Mouse (Mus musculus): Measurements from ENCODE around the gene Parn. TPM values are rescaled to one million over a fixed set of nuclear protein-coding genes. Genes with fewer than 3 reads are reported as not detected.

Parn gene
- total and polyA plus RNA-seq, 3 experiments, result 48.7 to 88.6 (median 62.6) TPM

GRCm38 (mm10) chr16:13535856-13536255 is 132.1 kb downstream of the Parn start:
- dilution Hi-C loops (cut with MboI; ENCODE audit: extremely low pct_ligation_motif_present, extremely low pct_unique_long_range_greater_than_20kb, low sequenced_read_pairs), result no loop called here
- H3K27ac ChIP-seq (ENCODE audit: insufficient read depth, low read depth), result no peak overlapping the region
- no peaks in the 10 kb centered on the region for H3K27me3 ChIP-seq (replicated peaks)
- peaks cover 16 to 48% of the 10 kb centered on the region in 2 experiments for H3K36me3 ChIP-seq (replicated peaks in 1 of 2; ENCODE audit: control insufficient read depth in 1 of 2, insufficient read depth in 1 of 2, low read length in 1 of 2)
- H3K79me2 ChIP-seq (replicated peaks; ENCODE audit: control insufficient read depth, extremely low read depth, insufficient read depth, poor library complexity, severe bottlenecking), result no peaks in the 10 kb centered on the region
- no peak for TF ChIP-seq GABPA (IDR thresholded peaks at IDR 0.05; ENCODE audit: insufficient replicate concordance, low read depth, low read length)
- no peak for TF ChIP-seq MEF2A (IDR thresholded peaks at IDR 0.05; ENCODE audit: borderline replicate concordance, low read depth, low read length)
- no peak for TF ChIP-seq HCFC1 (IDR thresholded peaks at IDR 0.05; ENCODE audit: low read depth, low read length)
- no peak for TF ChIP-seq CHD1 (IDR thresholded peaks at IDR 0.05; ENCODE audit: low read depth, low read length)
- no peak for TF ChIP-seq MYC (IDR thresholded peaks at IDR 0.05; ENCODE audit: low read depth, low read length)
- no peak for TF ChIP-seq SIN3A (IDR thresholded peaks at IDR 0.05; ENCODE audit: low read length)
- H3K4me3 ChIP-seq (replicated peaks in 1 of 3; ENCODE audit: low read depth in 2 of 3, low read length in 2 of 3, poor library complexity in 1 of 3), result no peak overlapping the region
- peaks cover 0 to 20% of the 10 kb centered on the region in 2 experiments; a peak in 2 of 4 replicates for H3K4me1 ChIP-seq (ENCODE audit: control insufficient read depth in 1 of 2, insufficient read depth in 2 of 2)
- in situ Hi-C loops (cut with MboI; ENCODE audit: low pct_ligation_motif_present, low pct_unique_long_range_greater_than_20kb, low sequenced_read_pairs), result loop anchor here (10.0 kb wide), 1 partner anchor 199 kb away; the partner anchor contains the start of gene Pla2g10
- H3K4me2 ChIP-seq (ENCODE audit: insufficient read depth, low read depth, poor library complexity, severe bottlenecking), result no peak overlapping the region
- no peak for DNase-seq (ENCODE audit: extremely low read depth)
- H3K9me3 ChIP-seq (replicated peaks; ENCODE audit: low read length), result no peaks in the 10 kb centered on the region
- no peak overlapping the region for H3K9ac ChIP-seq (ENCODE audit: insufficient read depth, low read depth)

GRCm38 (mm10) chr16:13532840-13533239 is 135.1 kb downstream of the Parn start:
- in situ Hi-C loops (cut with MboI; ENCODE audit: low pct_ligation_motif_present, low pct_unique_long_range_greater_than_20kb, low sequenced_read_pairs), result loop anchor here (10.0 kb wide), 1 partner anchor 202 kb away; the partner anchor contains the start of gene Pla2g10

GRCm38 (mm10) chr16:13531279-13531678 is 136.7 kb downstream of the Parn start:
- DNase-seq (ENCODE audit: extremely low read depth), result no peak
- Histone ChIP-seq H3K9me3 (replicated peaks; ENCODE audit: low read length) (no peaks in the 10 kb centered on the region), H3K79me2 (replicated peaks; ENCODE audit: control insufficient read depth, extremely low read depth, insufficient read depth, poor library complexity, severe bottlenecking) (no peaks in the 10 kb centered on the region), H3K4me1 (ENCODE audit: control insufficient read depth in 1 of 2, insufficient read depth in 2 of 2) (no peaks in the 10 kb centered on the region), H3K27ac (ENCODE audit: insufficient read depth, low read depth) (no peak overlapping the region), H3K36me3 (replicated peaks in 1 of 2; ENCODE audit: control insufficient read depth in 1 of 2, insufficient read depth in 1 of 2, low read length in 1 of 2) (peaks cover 0 to 7% of the 10 kb centered on the region in 2 experiments), H3K9ac (ENCODE audit: insufficient read depth, low read depth) (no peak overlapping the region), H3K27me3 (replicated peaks) (no peaks in the 10 kb centered on the region), H3K4me2 (ENCODE audit: insufficient read depth, low read depth, poor library complexity, severe bottlenecking) (no peak overlapping the region), H3K4me3 (replicated peaks in 1 of 3; ENCODE audit: low read depth in 2 of 3, low read length in 2 of 3, poor library complexity in 1 of 3) (no peak overlapping the region)
- TF ChIP-seq MYC (IDR thresholded peaks at IDR 0.05; ENCODE audit: low read depth, low read length) (no peak), SMC3 (IDR thresholded peaks at IDR 0.05; ENCODE audit: low read depth, low read length) (peak; percentile 54), PAX5 (IDR thresholded peaks at IDR 0.05; ENCODE audit: low read length) (no peak), ETS1 (conservative IDR thresholded peaks at IDR 0.05; ENCODE audit: low read depth, low read length) (no peak), NRF1 (IDR thresholded peaks at IDR 0.05; ENCODE audit: low read depth, low read length) (no peak), CTCF (conservative IDR thresholded peaks at IDR 0.05 in 1 of 2, IDR thresholded peaks at IDR 0.05 in 1 of 2; ENCODE audit: low read depth in 2 of 2, low read length in 2 of 2) (peak; percentile 51 to 69), MEF2A (IDR thresholded peaks at IDR 0.05; ENCODE audit: borderline replicate concordance, low read depth, low read length) (no peak), EP300 (IDR thresholded peaks at IDR 0.05; ENCODE audit: low read length) (no peak), MAX (IDR thresholded peaks at IDR 0.05; ENCODE audit: low read length) (peak; percentile 42; the same call in 1 of the 2 replicates), RAD21 (IDR thresholded peaks at IDR 0.05; ENCODE audit: low read depth, low read length) (peak; percentile 58), POLR2A (IDR thresholded peaks at IDR 0.05; ENCODE audit: low read depth, low read length) (no peak), POLR2AphosphoS2 (IDR thresholded peaks at IDR 0.05; ENCODE audit: low read depth, low read length) (no peak), KAT2A (IDR thresholded peaks at IDR 0.05; ENCODE audit: insufficient replicate concordance, low read length) (no peak), SIN3A (IDR thresholded peaks at IDR 0.05; ENCODE audit: low read length) (no peak), IRF4 (IDR thresholded peaks at IDR 0.05; ENCODE audit: low read depth, low read length) (peak; percentile 56; the same call in 1 of the 2 replicates), USF2 (conservative IDR thresholded peaks at IDR 0.05; ENCODE audit: low read depth, low read length) (no peak), JUND (conservative IDR thresholded peaks at IDR 0.05; ENCODE audit: low read depth, low read length) (no peak), GABPA (IDR thresholded peaks at IDR 0.05; ENCODE audit: insufficient replicate concordance, low read depth, low read length) (no peak), CHD2 (IDR thresholded peaks at IDR 0.05; ENCODE audit: low read length) (no peak)
- dilution Hi-C loops (cut with MboI; ENCODE audit: extremely low pct_ligation_motif_present, extremely low pct_unique_long_range_greater_than_20kb, low sequenced_read_pairs) (no loop called here), in situ Hi-C loops (cut with MboI; ENCODE audit: low pct_ligation_motif_present, low pct_unique_long_range_greater_than_20kb, low sequenced_read_pairs) (loop anchor here (10.0 kb wide), 1 partner anchor 204 kb away; the partner anchor contains the start of gene Pla2g10)

More at GRCm38 (mm10) chr16:13532840-13533239, 135.1 kb downstream of the Parn start:
- no peak overlapping the region for H3K4me2 ChIP-seq (ENCODE audit: insufficient read depth, low read depth, poor library complexity, severe bottlenecking)
- H3K36me3 ChIP-seq (replicated peaks in 1 of 2; ENCODE audit: control insufficient read depth in 1 of 2, insufficient read depth in 1 of 2, low read length in 1 of 2), result peaks cover 0 to 21% of the 10 kb centered on the region in 2 experiments
- dilution Hi-C loops (cut with MboI; ENCODE audit: extremely low pct_ligation_motif_present, extremely low pct_unique_long_range_greater_than_20kb, low sequenced_read_pairs), result no loop called here
- no peaks in the 10 kb centered on the region for H3K27me3 ChIP-seq (replicated peaks)
- peak; percentile 63 to 78; a peak in 3 of 4 replicates for TF ChIP-seq CTCF (conservative IDR thresholded peaks at IDR 0.05 in 1 of 2, IDR thresholded peaks at IDR 0.05 in 1 of 2; ENCODE audit: low read depth in 2 of 2, low read length in 2 of 2)
- no peak for TF ChIP-seq TCF12 (IDR thresholded peaks at IDR 0.05; ENCODE audit: low read depth, low read length)
- TF ChIP-seq ETS1 (conservative IDR thresholded peaks at IDR 0.05; ENCODE audit: low read depth, low read length), result no peak
- peak; percentile 57 for TF ChIP-seq SMC3 (IDR thresholded peaks at IDR 0.05; ENCODE audit: low read depth, low read length)
- peak; percentile 75 for TF ChIP-seq RAD21 (IDR thresholded peaks at IDR 0.05; ENCODE audit: low read depth, low read length)
- no peak overlapping the region for H3K4me3 ChIP-seq (replicated peaks in 1 of 3; ENCODE audit: low read depth in 2 of 3, low read length in 2 of 3, poor library complexity in 1 of 3)
- peak; percentile 46 for DNase-seq (ENCODE audit: extremely low read depth)
- no peaks in the 10 kb centered on the region for H3K9me3 ChIP-seq (replicated peaks; ENCODE audit: low read length)
- H3K79me2 ChIP-seq (replicated peaks; ENCODE audit: control insufficient read depth, extremely low read depth, insufficient read depth, poor library complexity, severe bottlenecking), result no peaks in the 10 kb centered on the region
- H3K9ac ChIP-seq (ENCODE audit: insufficient read depth, low read depth), result no peak overlapping the region
- H3K4me1 ChIP-seq (ENCODE audit: control insufficient read depth in 1 of 2, insufficient read depth in 2 of 2), result no peaks in the 10 kb centered on the region
- H3K27ac ChIP-seq (ENCODE audit: insufficient read depth, low read depth), result no peak overlapping the region
